ENCODE assay signal across 9 mouse cellular contexts in the genomic region with DNA sequence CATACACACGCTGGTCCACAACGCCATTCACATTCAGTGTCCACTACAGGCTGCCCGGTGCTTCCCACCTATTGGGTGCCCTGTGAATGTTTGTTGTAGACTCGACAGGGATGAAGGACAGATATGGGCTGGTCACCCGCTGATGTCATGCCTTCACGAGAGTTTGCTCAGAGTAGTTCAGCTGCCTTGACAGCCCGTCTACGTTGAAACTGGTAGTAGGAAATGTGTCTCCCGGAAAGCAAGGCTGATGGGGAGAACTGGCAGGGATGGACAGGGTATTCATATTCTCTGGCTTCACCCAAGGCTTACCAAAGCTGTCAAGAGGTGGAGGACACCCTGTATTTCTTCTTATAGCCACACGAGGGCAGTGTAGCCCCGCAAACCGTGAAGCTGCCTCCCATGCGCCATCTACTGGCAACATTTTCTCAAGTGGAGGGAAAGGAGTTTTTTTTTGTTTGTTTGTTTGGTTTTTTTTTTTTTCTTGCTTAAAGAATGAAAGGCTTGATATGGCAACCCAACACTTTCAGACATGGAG. TPM values are rescaled to one million over a fixed set of nuclear protein-coding genes. Genes with fewer than 3 reads are reported as not detected.
DNase-seq lines count a peak whose midpoint lies in the region; ATAC-seq and TF ChIP-seq lines count a peak whose summit lies in the region.
"Had no signal": no experiment of that assay in that cellular context is flagged by ENCODE, and none has a peak within 500 bp of the region (broad histone marks: within the 10 kb centered on the region; RNA-seq: fewer than 3 reads in every experiment).

No protein-coding gene starts in this region.

- 17% methylated on average over 13 of the region's 13 CpGs for WGBS in heart, postnatal 0 days
- WGBS in lung, embryonic 15.5 days, result 12% methylated on average over 13 of the region's 13 CpGs
- 19% methylated on average over 13 of the region's 13 CpGs for WGBS in thymus, adult 2 months

- no peak for ATAC-seq in heart, postnatal 0 days (ENCODE audit: insufficient read depth, low read depth)
- no peak for ATAC-seq in lung, embryonic 15.5 days (ENCODE audit: borderline replicate concordance, extremely low read depth, low FRiP score, low TSS enrichment)

- no peak overlapping the region for H3K4me3 ChIP-seq in ES-Bruce4 (ENCODE audit: low read depth, low read length)
- H3K4me3 ChIP-seq in heart, postnatal 0 days (ENCODE audit: low read depth, low read length), result 0 out of 2 replicates have a peak overlapping the region, but pooled peaks have one; percentile 1
- H3K4me3 ChIP-seq in lung, embryonic 15.5 days, result no peak overlapping the region
- no peak overlapping the region for H3K4me3 ChIP-seq in thymus, adult 2 months (ENCODE audit: control insufficient read depth, insufficient read depth, low read length)
- H3K4me3 ChIP-seq: limb, embryonic 12.5 days had no signal

- H3K4me1 ChIP-seq in ES-Bruce4 (ENCODE audit: control insufficient read depth, insufficient read depth, low read length), result no peaks in the 10 kb centered on the region
- peaks cover 11% of the 10 kb centered on the region; the same call in 1 of the 2 replicates for H3K4me1 ChIP-seq in heart, postnatal 0 days (ENCODE audit: control insufficient read depth, insufficient read depth)
- peaks cover 39% of the 10 kb centered on the region for H3K4me1 ChIP-seq in lung, embryonic 15.5 days
- H3K4me1 ChIP-seq in thymus, adult 2 months (replicated peaks; ENCODE audit: control insufficient read depth, insufficient read depth, low read length), result peaks cover 10% of the 10 kb centered on the region

- peak; percentile 100 for TF ChIP-seq CTCF in ES-Bruce4 (IDR thresholded peaks at IDR 0.05; ENCODE audit: low read depth, low read length)
- peak; percentile 100 for TF ChIP-seq CTCF in heart, postnatal 0 days (IDR thresholded peaks at IDR 0.05; ENCODE audit: low read depth)
- TF ChIP-seq CTCF in thymus, adult 2 months (IDR thresholded peaks at IDR 0.05; ENCODE audit: borderline replicate concordance, control insufficient read depth, extremely low read depth, insufficient read depth, low read length, poor library complexity), result peak; percentile 86; the same call in 1 of the 2 replicates

- no peaks in the 10 kb centered on the region for H3K36me3 ChIP-seq in ES-Bruce4 (ENCODE audit: control insufficient read depth, insufficient read depth, low read length, poor library complexity, severe bottlenecking)
- no peaks in the 10 kb centered on the region for H3K36me3 ChIP-seq in heart, postnatal 0 days (replicated peaks; ENCODE audit: control insufficient read depth, insufficient read depth, low read length)
- H3K36me3 ChIP-seq in lung, embryonic 15.5 days, result no peaks in the 10 kb centered on the region
- no peaks in the 10 kb centered on the region for H3K36me3 ChIP-seq in thymus, adult 2 months (ENCODE audit: control insufficient read depth, insufficient read depth, low read length)

- no peak for TF ChIP-seq POLR2A in ES-Bruce4 (IDR thresholded peaks at IDR 0.05; ENCODE audit: insufficient read depth, low read length)
- TF ChIP-seq POLR2A in thymus, adult 2 months (IDR thresholded peaks at IDR 0.05; ENCODE audit: control insufficient read depth, extremely low read depth, insufficient read depth, low read length, poor library complexity), result no peak

- no peak overlapping the region for H3K9ac ChIP-seq in ES-Bruce4 (ENCODE audit: low read depth, poor library complexity, severe bottlenecking)
- no peak overlapping the region for H3K9ac ChIP-seq in heart, postnatal 0 days (replicated peaks; ENCODE audit: low read depth, low read length)
- no peak overlapping the region for H3K9ac ChIP-seq in lung, embryonic 15.5 days
- H3K9ac ChIP-seq: limb, embryonic 12.5 days had no signal

- peak; percentile 56 for DNase-seq in brain, embryonic 18.5 days (ENCODE audit: low read depth, low spot score)
- DNase-seq in fibroblast of lung, adult 2 months (ENCODE audit: low read depth), result peak; percentile 79
- DNase-seq in heart, postnatal 0 days (ENCODE audit: low spot score), result peak; percentile 78
- peak; percentile 40 to 86 for DNase-seq in layer of hippocampus, adult 18-20 months (ENCODE audit: low spot score in 2 of 2)
- DNase-seq in ovary, adult 18-20 months (ENCODE audit: low spot score), result peak; percentile 49
- DNase-seq in thymus, adult 2 months, result peak; percentile 79

- no peaks in the 10 kb centered on the region for H3K9me3 ChIP-seq in ES-Bruce4 (replicated peaks; ENCODE audit: control insufficient read depth, insufficient read depth, low read length, poor library complexity, severe bottlenecking)
- no peaks in the 10 kb centered on the region for H3K9me3 ChIP-seq in heart, postnatal 0 days (replicated peaks; ENCODE audit: control insufficient read depth, low read length)
- H3K9me3 ChIP-seq in lung, embryonic 15.5 days, result no peaks in the 10 kb centered on the region
- H3K9me3 ChIP-seq: limb, embryonic 12.5 days had no signal

- no peak overlapping the region for H3K27ac ChIP-seq in ES-Bruce4 (ENCODE audit: insufficient read depth, low read length)
- no peak overlapping the region for H3K27ac ChIP-seq in heart, postnatal 0 days (ENCODE audit: low read depth)
- H3K27ac ChIP-seq in lung, embryonic 15.5 days, result no peak overlapping the region
- no peak overlapping the region for H3K27ac ChIP-seq in thymus, adult 2 months (ENCODE audit: control insufficient read depth, insufficient read depth, low read length)
- H3K27ac ChIP-seq: limb, embryonic 12.5 days had no signal

- 0 out of 2 replicates have a peak, but pooled peaks have one; percentile 57 for TF ChIP-seq EP300 in ES-Bruce4 (IDR thresholded peaks at IDR 0.05; ENCODE audit: insufficient read depth, low read depth, low read length)
- no peak for TF ChIP-seq EP300 in heart, postnatal 0 days (IDR thresholded peaks at IDR 0.05; ENCODE audit: low read depth)

- no peaks in the 10 kb centered on the region for H3K27me3 ChIP-seq in ES-Bruce4 (ENCODE audit: control insufficient read depth, insufficient read depth, low read length, poor library complexity, severe bottlenecking)
- H3K27me3 ChIP-seq in heart, postnatal 0 days (ENCODE audit: control insufficient read depth, insufficient read depth, low read length), result no peaks in the 10 kb centered on the region
- no peaks in the 10 kb centered on the region for H3K27me3 ChIP-seq in lung, embryonic 15.5 days
- H3K27me3 ChIP-seq in thymus, adult 2 months (ENCODE audit: control insufficient read depth, insufficient read depth, low read length), result no peaks in the 10 kb centered on the region
- H3K27me3 ChIP-seq: limb, embryonic 12.5 days had no signal

- peak overlapping the region; percentile 24 for H3K4me2 ChIP-seq in heart, postnatal 0 days (ENCODE audit: low read depth, low read length)
- peak overlapping the region; percentile 39 for H3K4me2 ChIP-seq in lung, embryonic 15.5 days
- H3K4me2 ChIP-seq: limb, embryonic 12.5 days had no signal

RNA-seq across cellular contexts. Expression of gene Tmbim6, which starts 23.7 kb away (rescaled TPM):
- 429 and 499 TPM in 2 replicates for polyA plus RNA-seq in ES-Bruce4 (2011; ENCODE audit: insufficient read depth, insufficient read length, low read depth, missing spikeins)
- total RNA-seq in heart, postnatal 0 days (2014; rRNA removed; ENCODE audit: low replicate concordance), result 190 and 225 TPM in 2 replicates
- 188 and 200 TPM in 2 replicates for polyA plus RNA-seq in heart, postnatal 0 days (2015; fragmentation: Nextera tagmentation; extraction: Ambion mirVana)
- total RNA-seq in layer of hippocampus, adult 18-20 months (2021), result 100 to 1,000 TPM; 359 to 374 TPM
- 382 and 427 TPM in 2 replicates for polyA plus RNA-seq in lung, embryonic 15.5 days (2015; fragmentation: Nextera tagmentation; extraction: Ambion mirVana)
- polyA plus RNA-seq in thymus, adult 2 months (2012; rRNA removed), result 723 and 818 TPM in 2 replicates

RNA-seq across cellular contexts. Expression of gene Nckap5l, which starts 41.1 kb away (rescaled TPM):
- polyA plus RNA-seq in ES-Bruce4 (2011; ENCODE audit: insufficient read depth, insufficient read length, low read depth, missing spikeins), result 6.1 and 10.4 TPM in 2 replicates
- 7.5 and 35.0 TPM in 2 replicates for total RNA-seq in heart, postnatal 0 days (2014; rRNA removed; ENCODE audit: low replicate concordance)
- 3.7 and 5.0 TPM in 2 replicates for polyA plus RNA-seq in heart, postnatal 0 days (2015; fragmentation: Nextera tagmentation; extraction: Ambion mirVana)
- 10 to 100 TPM; 15.8 to 16.5 TPM for total RNA-seq in layer of hippocampus, adult 18-20 months (2021)
- 8.7 and 11.6 TPM in 2 replicates for polyA plus RNA-seq in lung, embryonic 15.5 days (2015; fragmentation: Nextera tagmentation; extraction: Ambion mirVana)
- 48.1 and 48.6 TPM in 2 replicates for polyA plus RNA-seq in thymus, adult 2 months (2012; rRNA removed)

RNA-seq across cellular contexts. Expression of gene Fmnl3, which starts 46.1 kb away (rescaled TPM):
- polyA plus RNA-seq in ES-Bruce4 (2011; ENCODE audit: insufficient read depth, insufficient read length, low read depth, missing spikeins), result 10.1 and 10.2 TPM in 2 replicates
- 18.2 and 21.6 TPM in 2 replicates for total RNA-seq in heart, postnatal 0 days (2014; rRNA removed; ENCODE audit: low replicate concordance)
- 10.1 and 12.1 TPM in 2 replicates for polyA plus RNA-seq in heart, postnatal 0 days (2015; fragmentation: Nextera tagmentation; extraction: Ambion mirVana)
- total RNA-seq in layer of hippocampus, adult 18-20 months (2021), result 1 to 10 TPM; 7.1 to 8.8 TPM
- polyA plus RNA-seq in lung, embryonic 15.5 days (2015; fragmentation: Nextera tagmentation; extraction: Ambion mirVana), result 34.5 and 34.9 TPM in 2 replicates
- polyA plus RNA-seq in thymus, adult 2 months (2012; rRNA removed), result 55.5 and 59.6 TPM in 2 replicates

RNA-seq across cellular contexts. Expression of gene Bcdin3d, which starts 58.1 kb away (rescaled TPM):
- polyA plus RNA-seq in ES-Bruce4 (2011; ENCODE audit: insufficient read depth, insufficient read length, low read depth, missing spikeins), result 10.7 and 12.5 TPM in 2 replicates
- total RNA-seq in heart, postnatal 0 days (2014; rRNA removed; ENCODE audit: low replicate concordance), result 3.5 and 11.0 TPM in 2 replicates
- 12.5 and 13.1 TPM in 2 replicates for polyA plus RNA-seq in heart, postnatal 0 days (2015; fragmentation: Nextera tagmentation; extraction: Ambion mirVana)
- 1 to 10 TPM; 5.0 TPM for total RNA-seq in layer of hippocampus, adult 18-20 months (2021)
- polyA plus RNA-seq in lung, embryonic 15.5 days (2015; fragmentation: Nextera tagmentation; extraction: Ambion mirVana), result 15.0 and 16.1 TPM in 2 replicates
- 12.4 and 13.7 TPM in 2 replicates for polyA plus RNA-seq in thymus, adult 2 months (2012; rRNA removed)
